Mouse (Mus musculus): ENCODE results near the gene Il5.

- TF ChIP-seq CTCF (conservative IDR thresholded peaks at IDR 0.05; ENCODE audit: low read length), result no peak
- no peak for TF ChIP-seq POU5F1 (IDR thresholded peaks at IDR 0.05; ENCODE audit: borderline replicate concordance, low read length)
These were observed 41.2 kb downstream of the Il5 start for GRCm38 (mm10) chr11:53761822-53762221.
